Mouse (Mus musculus): Measurements from ENCODE around the gene Nlgn1.

Nlgn1 gene

GRCm38 (mm10) chr3:26332400-26333238 lies at the start of gene Nlgn1:
Gene Nlgn1 (minus strand): TSS chr3:26332460.
- no peak for DNase-seq (ENCODE audit: low spot score)

GRCm38 (mm10) chr3:26378272-26378671 lies 46.0 kb upstream of the Nlgn1 start:
- no peak for DNase-seq (ENCODE audit: low spot score)

GRCm38 (mm10) chr3:26355082-26355481 lies 22.8 kb upstream of the Nlgn1 start:
- DNase-seq (ENCODE audit: low spot score): no peak

- no peak for DNase-seq (ENCODE audit: low spot score)
Observed at GRCm38 (mm10) chr3:26354483-26355030, 22.3 kb upstream of the Nlgn1 start.

GRCm38 (mm10) chr3:26337495-26337894 lies 5.2 kb upstream of the Nlgn1 start:
- no peak for DNase-seq (ENCODE audit: low spot score)

- DNase-seq (ENCODE audit: low spot score): no peak
Observed at GRCm38 (mm10) chr3:26333239-26333811, 1.1 kb upstream of the Nlgn1 start.

- no peak for DNase-seq (ENCODE audit: low spot score)
Observed at GRCm38 (mm10) chr3:26331177-26332061, 841 bp downstream of the Nlgn1 start.

- no peak for DNase-seq (ENCODE audit: low spot score)
Observed at GRCm38 (mm10) chr3:26330863-26331176, 1.4 kb downstream of the Nlgn1 start.

GRCm38 (mm10) chr3:26330019-26330418 lies 2.2 kb downstream of the Nlgn1 start:
- DNase-seq (ENCODE audit: low spot score): no peak

GRCm38 (mm10) chr3:26324510-26324909 lies 7.8 kb downstream of the Nlgn1 start:
- no peak for DNase-seq (ENCODE audit: low spot score)

- DNase-seq (ENCODE audit: low spot score): no peak
Observed at GRCm38 (mm10) chr3:26317397-26317796, 14.9 kb downstream of the Nlgn1 start.

GRCm38 (mm10) chr3:26297869-26298268 lies 34.4 kb downstream of the Nlgn1 start:
- DNase-seq (ENCODE audit: low spot score): no peak

- DNase-seq (ENCODE audit: low spot score): no peak
Observed at GRCm38 (mm10) chr3:26270894-26271795, 61.1 kb downstream of the Nlgn1 start.

GRCm38 (mm10) chr3:26246564-26246963 lies 85.7 kb downstream of the Nlgn1 start:
- DNase-seq (ENCODE audit: low spot score): no peak

- DNase-seq (ENCODE audit: low spot score): no peak
Observed at GRCm38 (mm10) chr3:26243274-26243673, 89.0 kb downstream of the Nlgn1 start.

GRCm38 (mm10) chr3:26230006-26230405 lies 102.3 kb downstream of the Nlgn1 start:
- no peak for DNase-seq (ENCODE audit: low spot score)

- DNase-seq (ENCODE audit: low spot score): no peak
Observed at GRCm38 (mm10) chr3:26228827-26229226, 103.4 kb downstream of the Nlgn1 start.

GRCm38 (mm10) chr3:26228172-26228781 lies 104.0 kb downstream of the Nlgn1 start:
- DNase-seq (ENCODE audit: low spot score): no peak

GRCm38 (mm10) chr3:26223500-26223899 lies 108.8 kb downstream of the Nlgn1 start:
- DNase-seq (ENCODE audit: low spot score): no peak

GRCm38 (mm10) chr3:26216231-26216630 lies 116.0 kb downstream of the Nlgn1 start:
- DNase-seq (ENCODE audit: low spot score): no peak

GRCm38 (mm10) chr3:26202702-26203101 lies 129.6 kb downstream of the Nlgn1 start:
- DNase-seq (ENCODE audit: low spot score): no peak

Measured in layer of hippocampus, adult 9-10 months (tissue).